Mouse (Mus musculus): ENCODE measurements around the gene Ell. TPM values are rescaled to one million over a fixed set of nuclear protein-coding genes. Genes with fewer than 3 reads are reported as not detected.

The Ell gene
- total RNA-seq (2021) = 10 to 100 TPM; 18.9 to 21.8 TPM
- long read RNA-seq, transcript Ell-201 (12 exons, 3,072 nt) = major isoform, 28 of 45 reads
- long read RNA-seq, partial matches to known transcripts = 5 of 45 reads
- long read RNA-seq, other reads (novel, unspliced or antisense) = 12 of 45 reads

DNA sequence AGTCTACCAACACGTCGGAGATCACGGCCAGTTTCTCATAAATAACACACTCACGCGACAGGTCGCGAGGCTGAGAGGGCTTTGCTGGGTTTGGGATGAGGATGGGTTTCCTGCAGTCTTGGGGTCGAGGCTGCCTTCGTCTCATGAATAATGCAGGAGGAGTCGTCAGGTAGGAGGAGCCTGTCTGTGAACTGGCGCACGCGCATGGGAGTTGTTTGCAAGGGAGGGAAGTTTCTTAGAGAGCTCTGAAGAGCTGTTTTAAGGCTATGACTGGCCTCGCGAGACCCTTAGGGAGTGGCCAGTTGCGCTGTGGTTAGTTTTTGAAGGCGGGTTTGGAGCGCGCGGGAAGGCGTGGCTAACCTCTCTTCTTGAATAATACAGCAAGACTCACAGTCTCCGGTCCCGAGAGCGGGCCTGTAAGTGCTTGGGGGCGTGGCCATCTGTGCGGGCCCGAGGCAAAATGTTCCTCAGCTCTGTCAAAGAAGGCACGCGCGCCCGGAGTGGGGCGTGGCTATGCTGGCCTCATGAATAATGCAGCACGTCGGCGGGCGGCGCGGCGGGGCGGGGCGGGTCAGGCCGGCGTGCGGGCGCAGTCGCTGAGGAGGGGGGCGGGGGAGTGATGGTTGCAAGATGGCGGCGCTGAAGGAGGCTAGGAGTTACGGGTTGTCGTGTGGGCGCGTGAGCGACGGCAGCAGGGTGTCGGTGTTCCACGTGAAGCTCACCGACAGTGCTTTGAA is at the start of gene Ell:
TSS of gene Ell (plus strand) at position 381 of the 737 bp plus-strand sequence.
- DNase-seq (ENCODE audit: low spot score in 2 of 2) = peak; percentile 99 to 100

- DNase-seq (ENCODE audit: low spot score in 2 of 2) = no peak
Observed at GRCm38 (mm10) chr8:70489576-70489975, 49.7 kb upstream of the Ell start.

DNA sequence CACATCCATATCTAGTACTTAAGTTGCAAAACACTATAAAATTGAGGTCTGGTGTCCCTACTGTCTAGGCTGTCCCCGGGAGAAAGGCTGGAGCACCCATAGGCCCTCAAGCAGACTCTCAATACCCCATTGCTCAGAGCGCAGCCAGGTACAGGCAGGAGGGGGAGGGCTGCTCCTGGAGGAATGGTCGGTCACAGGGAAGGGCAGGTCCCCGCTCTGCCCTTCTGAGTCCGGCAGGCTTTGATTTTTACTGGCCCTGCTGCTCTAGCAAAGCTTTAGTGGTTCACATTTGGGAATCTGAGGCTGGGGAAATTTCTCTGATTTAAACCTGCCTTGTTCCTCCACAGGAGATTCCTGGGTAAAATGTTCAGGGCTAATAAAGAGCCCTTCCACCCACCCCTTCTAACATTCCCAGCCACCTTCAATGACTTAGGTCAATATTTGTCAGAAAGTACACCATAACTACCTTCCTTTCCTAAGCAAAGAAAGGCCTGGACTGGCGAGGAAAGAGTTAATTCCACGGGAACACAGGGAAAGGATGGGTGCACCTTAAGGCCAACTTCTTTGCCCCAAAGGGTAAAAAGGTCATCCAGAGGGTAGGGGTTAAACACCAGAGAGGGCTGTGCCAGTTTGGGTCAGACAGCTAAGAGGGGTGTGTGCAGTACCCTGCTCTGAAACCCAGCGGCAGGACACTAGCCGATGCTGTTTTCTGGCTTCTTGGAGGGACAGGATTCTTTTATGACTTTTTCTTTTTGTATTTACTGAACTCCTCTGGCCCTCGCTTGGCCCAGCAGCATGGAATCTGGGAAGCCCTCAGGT is 49.0 kb upstream of the Ell start:
- no peak for DNase-seq (ENCODE audit: low spot score in 2 of 2)

GRCm38 (mm10) chr8:70490880-70491495 is 48.3 kb upstream of the Ell start:
- no peak for DNase-seq (ENCODE audit: low spot score in 2 of 2)

GRCm38 (mm10) chr8:70492664-70493640 is 46.3 kb upstream of the Ell start, which contains the start of gene Crlf1:
Gene Crlf1 (plus strand): TSS chr8:70493158.
- no peak for DNase-seq (ENCODE audit: low spot score in 2 of 2)

DNA sequence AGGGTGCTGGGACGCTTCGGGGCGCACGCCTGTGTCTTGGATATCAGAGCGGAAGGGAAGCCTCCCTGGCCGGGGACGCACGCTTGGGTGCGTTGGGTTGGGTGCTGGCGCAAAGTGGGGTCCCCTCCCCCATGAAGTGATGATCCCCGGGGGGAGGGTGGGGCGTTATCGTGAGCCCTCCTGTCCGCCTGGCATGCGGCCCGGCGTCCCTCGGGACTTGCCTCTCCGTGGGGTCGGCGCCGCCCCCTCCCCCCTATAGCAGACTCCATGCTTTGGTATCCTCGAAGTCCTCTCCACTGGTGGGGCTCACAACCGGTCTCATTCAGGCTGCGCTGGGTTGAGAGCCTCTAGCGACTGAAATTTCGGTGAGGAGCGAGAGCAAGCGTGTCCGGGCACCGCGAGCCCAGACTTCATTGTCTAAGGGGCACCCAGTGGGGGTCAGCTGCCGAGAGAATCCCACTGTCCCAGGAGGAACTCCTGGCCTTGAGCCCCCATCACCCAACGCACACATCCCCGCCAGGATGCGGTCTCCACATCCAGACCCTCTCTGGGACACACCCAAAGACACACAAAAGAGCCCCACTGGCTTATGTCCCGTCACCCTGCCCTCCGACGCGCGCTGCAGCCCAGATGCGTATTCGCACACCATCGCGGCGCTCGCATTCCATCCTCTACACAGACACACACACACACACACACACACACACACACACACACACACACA is 45.4 kb upstream of the Ell start:
- DNase-seq (ENCODE audit: low spot score in 2 of 2) = no peak

DNA sequence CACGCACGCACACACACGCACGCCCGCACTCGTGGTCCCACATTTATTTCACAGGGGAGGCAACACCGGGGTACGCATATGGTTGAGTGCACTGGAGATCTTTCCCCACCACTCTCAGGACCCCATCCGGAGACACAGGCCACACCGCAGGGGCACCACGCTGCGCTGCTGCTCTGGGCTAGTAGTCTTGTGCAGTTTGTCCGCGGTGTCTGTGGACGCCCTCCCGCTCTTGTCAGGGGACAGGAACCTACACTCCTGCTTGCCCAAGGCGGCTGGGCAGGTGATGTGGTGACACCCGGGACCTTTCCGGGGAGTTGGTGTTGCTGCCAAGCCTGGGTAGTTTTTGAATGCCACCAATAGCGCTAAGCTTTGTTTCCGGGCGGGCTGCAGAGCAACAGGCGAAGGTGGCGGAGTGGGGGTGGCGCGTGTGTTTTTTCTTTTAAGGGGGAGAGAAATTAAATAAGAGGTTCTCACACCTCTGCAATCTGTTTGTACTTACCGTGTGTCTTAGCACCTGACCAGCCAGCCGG is 44.8 kb upstream of the Ell start:
- DNase-seq (ENCODE audit: low spot score in 2 of 2) = no peak

- DNase-seq (ENCODE audit: low spot score in 2 of 2) = no peak
Observed at GRCm38 (mm10) chr8:70495001-70495770, 44.1 kb upstream of the Ell start.

- no peak for DNase-seq (ENCODE audit: low spot score in 2 of 2)
Observed at GRCm38 (mm10) chr8:70495771-70496062, 43.5 kb upstream of the Ell start.

GRCm38 (mm10) chr8:70500386-70501301 is 38.6 kb upstream of the Ell start:
- DNase-seq (ENCODE audit: low spot score in 2 of 2) = no peak

- no peak for DNase-seq (ENCODE audit: low spot score in 2 of 2)
Observed at GRCm38 (mm10) chr8:70501820-70502529, 37.3 kb upstream of the Ell start.

DNA sequence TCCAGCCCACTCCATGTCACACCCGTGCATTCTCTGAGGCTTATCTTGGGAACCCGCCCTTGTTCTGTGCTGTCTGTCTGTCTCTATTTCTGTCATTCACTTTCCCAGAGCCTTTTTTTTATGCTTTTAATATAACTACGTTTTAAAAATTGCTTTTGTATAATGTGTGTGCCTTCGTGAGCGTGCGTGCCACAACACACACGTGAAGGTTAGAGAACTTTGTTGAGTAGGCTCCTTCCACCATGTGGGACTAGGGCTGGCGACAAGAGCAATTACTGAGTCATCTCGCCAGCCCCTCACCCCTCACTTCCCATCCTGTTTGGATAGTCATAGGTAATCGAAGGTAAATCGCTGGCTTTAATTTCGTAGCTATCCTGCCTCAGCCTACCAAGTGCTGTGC is 36.7 kb upstream of the Ell start:
- no peak for DNase-seq (ENCODE audit: low spot score in 2 of 2)

- DNase-seq (ENCODE audit: low spot score in 2 of 2) = peak in 1 of 2 experiments; percentile 65
Observed at GRCm38 (mm10) chr8:70503062-70503750, 36.1 kb upstream of the Ell start.

- peak in 1 of 2 experiments; percentile 57 for DNase-seq (ENCODE audit: low spot score in 2 of 2)
Observed at GRCm38 (mm10) chr8:70504291-70504716, 35.0 kb upstream of the Ell start.

DNA sequence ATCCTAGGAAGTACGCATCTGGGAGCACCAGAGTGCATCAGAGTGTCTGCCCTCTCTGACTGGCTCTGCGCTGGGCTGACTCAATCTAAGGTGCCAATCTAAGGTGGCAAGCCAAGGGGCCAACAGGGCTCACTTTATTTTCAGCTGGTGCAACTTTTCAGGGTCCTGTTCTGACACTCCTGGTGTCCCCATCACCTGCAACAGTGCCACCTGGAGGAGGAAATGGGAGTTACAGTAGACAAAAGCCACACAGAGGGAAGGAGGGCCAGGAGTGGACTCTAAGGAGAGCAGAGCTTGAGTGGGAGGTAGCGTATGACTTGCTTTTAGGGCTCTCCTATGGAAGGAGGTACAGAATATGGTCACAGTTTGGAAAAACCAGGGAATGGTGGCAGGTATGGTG is 34.4 kb upstream of the Ell start:
- peak; percentile 64 to 85 for DNase-seq (ENCODE audit: low spot score in 2 of 2)

GRCm38 (mm10) chr8:70505698-70506327 is 33.4 kb upstream of the Ell start:
- DNase-seq (ENCODE audit: low spot score in 2 of 2) = peak in 1 of 2 experiments; percentile 35
